Mouse (Mus musculus): ENCODE data around the gene Isg20l2. TPM values are rescaled to one million over a fixed set of nuclear protein-coding genes. Genes with fewer than 3 reads are reported as not detected.

Isg20l2 gene
- polyA plus RNA-seq, 1 experiment from 2014 or later, result 74.3 TPM

DNA sequence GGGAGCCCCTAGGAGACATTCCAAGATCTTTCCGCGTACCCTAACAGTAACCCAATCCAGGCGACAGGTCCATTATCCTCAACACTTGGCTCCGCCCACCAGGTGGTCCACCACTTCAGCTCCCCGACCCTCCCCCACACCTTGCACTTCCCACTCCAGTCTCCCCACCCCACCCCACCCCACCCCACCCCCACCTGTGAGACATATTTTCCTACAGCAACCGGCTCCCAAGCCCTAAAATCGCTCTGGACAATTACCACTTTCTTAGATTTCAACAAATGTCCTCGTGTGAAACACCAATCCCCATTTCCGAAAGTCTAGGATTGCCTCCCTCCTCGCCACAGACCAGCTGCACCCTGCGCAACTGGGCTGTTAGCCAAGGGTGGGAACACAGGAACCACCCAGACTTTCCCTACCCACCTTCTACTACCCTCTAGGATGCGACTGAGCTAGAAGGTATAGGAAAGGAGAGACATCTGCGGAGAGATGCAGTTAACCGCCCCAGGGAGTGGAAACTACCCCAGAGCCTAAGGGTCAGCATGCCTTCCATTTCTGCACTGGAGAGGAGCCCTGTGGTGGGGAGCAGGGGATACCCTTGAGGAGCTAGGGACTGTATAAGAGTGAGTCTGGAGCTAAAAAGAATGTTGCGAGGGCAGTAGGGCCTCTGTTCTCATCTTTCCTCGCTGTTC, 19.3 kb downstream of the Isg20l2 start:
- Histone ChIP-seq H3K36me3 (peaks cover 26% of the 10 kb centered on the region), H3K9me3 (no peaks in the 10 kb centered on the region), H3K4me2 (peak overlapping the region; percentile 73), H3K4me3 (peak overlapping the region; percentile 58), H3K27me3 (no peaks in the 10 kb centered on the region), H3K27ac (peak overlapping the region; percentile 97), H3K9ac (peak overlapping the region; percentile 78), H3K4me1 (peaks cover 86% of the 10 kb centered on the region)
- 0 out of 2 replicates have a peak, but pooled peaks have one; percentile 22 for ATAC-seq (ENCODE audit: insufficient number of reproducible peaks, insufficient read depth, low FRiP score, low TSS enrichment, low read depth)
- 1% methylated on average over 16 of the region's 16 CpGs for whole genome bisulfite sequencing

DNA sequence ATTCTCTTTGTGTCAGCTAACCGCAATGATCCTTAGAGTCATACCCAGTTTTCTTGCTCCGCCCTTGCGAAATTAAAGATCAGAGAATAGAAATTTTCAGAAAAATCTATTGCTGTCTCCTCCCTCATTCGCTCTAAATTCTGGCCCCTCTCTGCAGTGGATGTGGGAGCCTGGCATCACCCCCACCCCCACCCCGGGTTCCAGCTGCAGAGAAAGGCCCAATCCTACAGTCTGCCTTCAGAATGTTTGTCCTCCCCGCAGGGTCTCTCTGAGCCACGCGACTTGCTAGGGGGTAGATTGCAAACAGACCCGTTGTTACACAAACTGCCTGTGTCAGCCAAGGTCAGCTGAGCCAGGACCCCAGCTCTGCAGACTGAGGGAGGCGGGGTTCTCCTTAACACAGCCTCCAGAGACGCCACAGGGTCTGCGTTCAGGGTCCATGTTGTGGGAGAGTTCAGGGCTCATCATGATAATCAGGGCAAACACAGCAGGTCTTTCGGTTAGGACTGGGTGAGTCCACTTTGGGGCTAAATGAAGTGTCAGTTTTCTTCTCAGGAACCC, 19.9 kb downstream of the Isg20l2 start:
- H3K36me3 ChIP-seq, result peaks cover 32% of the 10 kb centered on the region
- ATAC-seq (ENCODE audit: insufficient number of reproducible peaks, insufficient read depth, low FRiP score, low TSS enrichment, low read depth), result 0 out of 2 replicates have a peak, but pooled peaks have one; percentile 11
- H3K4me3 ChIP-seq, result peak overlapping the region; percentile 58
- no peaks in the 10 kb centered on the region for H3K27me3 ChIP-seq
- peak overlapping the region; percentile 73 for H3K4me2 ChIP-seq
- peak overlapping the region; percentile 97 for H3K27ac ChIP-seq
- 2% methylated on average over 13 of the region's 13 CpGs for WGBS
- H3K9me3 ChIP-seq, result no peaks in the 10 kb centered on the region
- H3K9ac ChIP-seq, result peak overlapping the region; percentile 78
- peaks cover 80% of the 10 kb centered on the region for H3K4me1 ChIP-seq

- H3K27ac ChIP-seq, result peak overlapping the region; percentile 88
- no peaks in the 10 kb centered on the region for H3K27me3 ChIP-seq
- H3K4me3 ChIP-seq, result peak overlapping the region; percentile 58
- peaks cover 61% of the 10 kb centered on the region for H3K4me1 ChIP-seq
- H3K36me3 ChIP-seq, result peaks cover 33% of the 10 kb centered on the region
- 20% methylated on average over 12 of the region's 12 CpGs for WGBS
- peak overlapping the region; percentile 73 for H3K4me2 ChIP-seq
- peak overlapping the region; percentile 64 for H3K9ac ChIP-seq
- no peaks in the 10 kb centered on the region for H3K9me3 ChIP-seq
- no peak for ATAC-seq (ENCODE audit: insufficient number of reproducible peaks, insufficient read depth, low FRiP score, low TSS enrichment, low read depth)
Observed at GRCm38 (mm10) chr3:87951946-87952345, 21.8 kb downstream of the Isg20l2 start.

GRCm38 (mm10) chr3:87952440-87952839, 22.3 kb downstream of the Isg20l2 start:
- peak overlapping the region; percentile 58 for H3K4me3 ChIP-seq
- peak overlapping the region; percentile 64 for H3K9ac ChIP-seq
- H3K27me3 ChIP-seq, result no peaks in the 10 kb centered on the region
- no peaks in the 10 kb centered on the region for H3K9me3 ChIP-seq
- H3K27ac ChIP-seq, result peak overlapping the region; percentile 88
- peaks cover 56% of the 10 kb centered on the region for H3K4me1 ChIP-seq
- WGBS, result 7% methylated on average over 5 of the region's 5 CpGs
- H3K36me3 ChIP-seq, result peaks cover 33% of the 10 kb centered on the region
- peak overlapping the region; percentile 73 for H3K4me2 ChIP-seq
- 0 out of 2 replicates have a peak, but pooled peaks have one; percentile 33 for ATAC-seq (ENCODE audit: insufficient number of reproducible peaks, insufficient read depth, low FRiP score, low TSS enrichment, low read depth)

- Histone ChIP-seq H3K27me3 (no peaks in the 10 kb centered on the region), H3K4me1 (peaks cover 36% of the 10 kb centered on the region), H3K9ac (0 out of 2 replicates have a peak overlapping the region, but pooled peaks have one; percentile 2), H3K9me3 (no peaks in the 10 kb centered on the region), H3K4me2 (no peak overlapping the region), H3K27ac (no peak overlapping the region; the same call in 1 of the 2 replicates), H3K4me3 (no peak overlapping the region), H3K36me3 (peaks cover 20% of the 10 kb centered on the region)
- ATAC-seq (ENCODE audit: insufficient number of reproducible peaks, insufficient read depth, low FRiP score, low TSS enrichment, low read depth), result no peak
- WGBS, result 11% methylated on average over 1 of the region's 1 CpGs
Observed at GRCm38 (mm10) chr3:87958056-87958455, 27.9 kb downstream of the Isg20l2 start.

GRCm38 (mm10) chr3:87958476-87958875, 28.4 kb downstream of the Isg20l2 start:
- Histone ChIP-seq H3K27ac (peak overlapping the region; percentile 99), H3K27me3 (no peaks in the 10 kb centered on the region)
- WGBS, result 21% methylated on average over 4 of the region's 4 CpGs

DNA sequence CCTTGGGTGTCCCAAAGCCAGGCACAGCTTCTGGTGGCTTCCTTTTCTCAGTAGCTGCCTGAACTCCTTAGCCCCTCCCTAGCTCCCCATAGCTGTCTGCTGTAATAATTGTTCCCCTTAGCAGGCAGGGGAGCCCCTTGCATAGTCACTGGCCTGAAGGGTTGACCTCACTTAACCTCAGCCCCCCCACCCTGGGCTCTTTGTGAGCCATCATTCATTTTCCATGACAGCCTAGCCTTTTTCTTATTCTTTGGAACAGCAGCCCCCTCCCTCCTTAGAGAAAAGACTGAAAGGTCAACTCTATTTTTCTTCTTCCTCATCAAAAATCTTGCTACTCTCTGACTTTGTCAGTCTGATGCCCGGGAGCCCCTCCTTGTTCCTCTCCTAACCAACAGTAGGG, 28.9 kb downstream of the Isg20l2 start:
- no peak overlapping the region for H3K9ac ChIP-seq
- no peaks in the 10 kb centered on the region for H3K9me3 ChIP-seq
- no peak overlapping the region for H3K4me3 ChIP-seq
- WGBS, result 28% methylated on average over 1 of the region's 1 CpGs
- H3K27ac ChIP-seq, result peak overlapping the region; percentile 99
- no peak for ATAC-seq (ENCODE audit: insufficient number of reproducible peaks, insufficient read depth, low FRiP score, low TSS enrichment, low read depth)
- H3K27me3 ChIP-seq, result no peaks in the 10 kb centered on the region
- peaks cover 35% of the 10 kb centered on the region for H3K4me1 ChIP-seq
- peaks cover 11% of the 10 kb centered on the region for H3K36me3 ChIP-seq
- H3K4me2 ChIP-seq, result no peak overlapping the region

More at GRCm38 (mm10) chr3:87958476-87958875, 28.4 kb downstream of the Isg20l2 start:
- ATAC-seq (ENCODE audit: insufficient number of reproducible peaks, insufficient read depth, low FRiP score, low TSS enrichment, low read depth), result no peak
- H3K36me3 ChIP-seq, result peaks cover 16% of the 10 kb centered on the region
- H3K4me3 ChIP-seq, result no peak overlapping the region
- H3K4me1 ChIP-seq, result peaks cover 35% of the 10 kb centered on the region
- H3K4me2 ChIP-seq, result no peak overlapping the region
- H3K9me3 ChIP-seq, result no peaks in the 10 kb centered on the region
- H3K9ac ChIP-seq, result no peak overlapping the region

DNA sequence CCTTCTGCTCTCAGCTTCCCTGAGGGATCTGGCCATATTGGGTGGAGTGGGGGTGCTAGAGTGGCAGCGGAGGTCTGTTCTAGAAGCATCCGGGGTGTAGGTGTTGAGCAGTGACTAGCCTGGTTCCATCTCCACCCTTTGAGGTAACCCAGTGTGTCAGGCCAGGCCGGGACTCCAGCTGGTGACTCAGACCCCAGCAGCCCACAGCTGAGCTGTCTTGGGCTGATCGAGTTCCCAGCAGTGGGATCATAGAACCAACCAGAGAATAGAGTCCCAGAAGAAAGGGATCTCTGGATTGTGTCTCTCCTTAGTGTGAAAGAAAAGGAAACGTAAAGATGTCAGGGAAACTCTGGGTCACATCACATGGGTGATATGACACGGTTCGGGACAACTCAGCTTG, 29.3 kb downstream of the Isg20l2 start:
- Histone ChIP-seq H3K27ac (peak overlapping the region; percentile 99), H3K9me3 (no peaks in the 10 kb centered on the region), H3K9ac (no peak overlapping the region), H3K4me1 (peaks cover 35% of the 10 kb centered on the region), H3K27me3 (no peaks in the 10 kb centered on the region), H3K36me3 (peaks cover 7% of the 10 kb centered on the region), H3K4me2 (peak overlapping the region; percentile 69; the same call in 1 of the 2 replicates), H3K4me3 (no peak overlapping the region)
- no peak for ATAC-seq (ENCODE audit: insufficient number of reproducible peaks, insufficient read depth, low FRiP score, low TSS enrichment, low read depth)
- WGBS, result 75% methylated on average over 7 of the region's 7 CpGs

- WGBS, result 4% methylated on average over 10 of the region's 10 CpGs
- Histone ChIP-seq H3K4me3 (peak overlapping the region; percentile 44), H3K4me2 (peak overlapping the region; percentile 69), H3K36me3 (no peaks in the 10 kb centered on the region), H3K4me1 (peaks cover 35% of the 10 kb centered on the region), H3K9ac (peak overlapping the region; percentile 77), H3K27me3 (no peaks in the 10 kb centered on the region), H3K9me3 (no peaks in the 10 kb centered on the region), H3K27ac (peak overlapping the region; percentile 99)
- no peak for ATAC-seq (ENCODE audit: insufficient number of reproducible peaks, insufficient read depth, low FRiP score, low TSS enrichment, low read depth)
Observed at GRCm38 (mm10) chr3:87960191-87960585, 30.1 kb downstream of the Isg20l2 start.

DNA sequence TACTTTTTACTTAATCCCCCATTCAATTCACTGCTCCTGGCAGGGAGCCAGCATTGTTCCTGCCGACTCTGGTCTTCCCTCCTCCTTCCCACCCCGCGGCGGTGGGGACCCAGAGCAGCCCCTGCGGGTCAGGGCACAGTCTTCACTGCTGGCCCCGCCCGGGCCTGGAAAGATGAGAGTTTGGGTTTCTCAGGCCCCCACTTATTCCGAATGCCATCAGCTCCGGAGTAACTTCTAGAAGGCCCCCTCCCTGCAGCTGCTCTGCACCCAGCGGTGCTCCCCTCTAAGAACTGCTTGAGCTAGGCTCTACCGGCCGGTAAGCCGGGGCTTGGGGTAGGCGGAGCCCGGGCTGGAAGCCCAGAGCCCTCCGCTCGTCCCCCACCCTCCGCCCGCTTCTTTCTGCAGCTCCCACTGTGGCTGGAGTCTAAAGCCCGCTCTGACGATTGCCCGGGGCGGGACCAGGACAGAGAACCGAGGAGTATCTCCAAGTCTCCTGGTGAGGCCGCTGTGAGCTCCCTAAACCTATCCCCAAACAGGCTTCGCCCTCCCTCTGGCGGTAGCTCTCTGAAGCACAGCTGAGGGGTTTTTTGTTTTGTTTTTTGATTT, 30.6 kb downstream of the Isg20l2 start:
- Histone ChIP-seq H3K9me3 (no peaks in the 10 kb centered on the region), H3K4me1 (peaks cover 35% of the 10 kb centered on the region), H3K4me3 (peak overlapping the region; percentile 44), H3K4me2 (peak overlapping the region; percentile 69), H3K27ac (peak overlapping the region; percentile 99), H3K36me3 (no peaks in the 10 kb centered on the region), H3K27me3 (no peaks in the 10 kb centered on the region), H3K9ac (peak overlapping the region; percentile 77)
- under 1% methylated on average over 27 of the region's 27 CpGs for WGBS
- ATAC-seq (ENCODE audit: insufficient number of reproducible peaks, insufficient read depth, low FRiP score, low TSS enrichment, low read depth), result peak; percentile 94

GRCm38 (mm10) chr3:87970184-87970938, 40.2 kb downstream of the Isg20l2 start:
- Histone ChIP-seq H3K27ac (no peak overlapping the region; the same call in 1 of the 2 replicates), H3K36me3 (no peaks in the 10 kb centered on the region), H3K4me3 (peak overlapping the region; percentile 51), H3K9me3 (no peaks in the 10 kb centered on the region), H3K9ac (peak overlapping the region; percentile 7; the same call in 1 of the 2 replicates), H3K4me2 (peak overlapping the region; percentile 96), H3K4me1 (peaks cover 46% of the 10 kb centered on the region), H3K27me3 (peaks cover 36% of the 10 kb centered on the region)
- under 1% methylated on average over 21 of the region's 21 CpGs for WGBS
- ATAC-seq (ENCODE audit: insufficient number of reproducible peaks, insufficient read depth, low FRiP score, low TSS enrichment, low read depth), result no peak
